Mouse (Mus musculus) right cerebral cortex, postnatal 10 days (tissue): Measurements from ENCODE around the gene Gm9112.
A peak's percentile ranks its signal among the peaks of the same experiment; 100 is the strongest.
"Not testable (repeated sequence)": the region's sequence is repeated elsewhere in the genome, so short reads cannot be mapped to it uniquely, and the experiment has no call there.

Experiments
- DNase-seq, 2 experiments: peaks; one replicate each; pipeline ENCODE4 v3.0.0; 2021; ENCODE audit warnings: low spot score in 2 of 2

Gm9112 gene

GRCm38 (mm10) chrX:102707535-102707934, at the start of gene Gm9112, which contains the start of gene Dmrtc1b:
Gene Gm9112, minus strand, starts transcription at chrX:102707635.
Gene Dmrtc1b, plus strand, starts transcription at chrX:102707865.
- not testable (repeated sequence) for DNase-seq

GRCm38 (mm10) chrX:102724226-102724625, 16.8 kb upstream of the Gm9112 start:
- DNase-seq: not testable (repeated sequence)

GRCm38 (mm10) chrX:102700636-102701035, 6.8 kb downstream of the Gm9112 start:
- peak in 1 of 2 experiments; percentile 28 for DNase-seq

GRCm38 (mm10) chrX:102689252-102689651, 18.2 kb downstream of the Gm9112 start:
- peak in 1 of 2 experiments; percentile 41 for DNase-seq

GRCm38 (mm10) chrX:102686872-102687271, 20.6 kb downstream of the Gm9112 start, which contains the start of gene Gm3880:
Gene Gm3880, minus strand, starts transcription at chrX:102686972.
- DNase-seq: not testable (repeated sequence)

- DNase-seq: not testable (repeated sequence)
Measured at GRCm38 (mm10) chrX:102684706-102685105, 22.7 kb downstream of the Gm9112 start.

- DNase-seq: no peak
Measured at GRCm38 (mm10) chrX:102666641-102667040, 40.8 kb downstream of the Gm9112 start.

GRCm38 (mm10) chrX:102660712-102661111, 46.7 kb downstream of the Gm9112 start:
- DNase-seq: peak in 1 of 2 experiments; percentile 24
